Mouse (Mus musculus) limb, embryonic 14.5 days (tissue): Measurements from ENCODE around the gene Cdc16. TPM values are rescaled to one million over a fixed set of nuclear protein-coding genes. Genes with fewer than 3 reads are reported as not detected.

Source experiments
- ATAC-seq: fragments of 200-750 bp; cut with Nextera tagmentation; 2 replicates; pipeline ENCODE4 v1.8.0; 2017; ENCODE audit warnings: low read depth, moderate number of reproducible peaks, moderate TSS enrichment; ENCODE audit not compliant: low FRiP score
- DNase-seq: peaks from one replicate; pipeline ENCODE4 v3.0.0-alpha.2; 2015; ENCODE audit warnings: low spot score
- H3K27ac ChIP-seq: fragments of 300-500 bp; sonication (generic); replicated peaks from 2 replicates; pipeline ENCODE4 v1.5.1; 2014; ENCODE audit warnings: low read depth, mild to moderate bottlenecking, low read length, moderate library complexity, mixed read lengths
- H3K27me3 ChIP-seq: fragments of 300-500 bp; sonication (generic); 2 replicates; pipeline ENCODE4 v1.6.1; 2014; ENCODE audit warnings: low read length, mixed read lengths; ENCODE audit not compliant: control insufficient read depth, insufficient read depth
- H3K36me3 ChIP-seq: fragments of 300-500 bp; sonication (generic); 2 replicates; pipeline ENCODE4 v1.6.1; 2014; ENCODE audit warnings: mild to moderate bottlenecking, low read length, moderate library complexity, mixed read lengths; ENCODE audit not compliant: control insufficient read depth, insufficient read depth
- H3K4me1 ChIP-seq: fragments of 300-500 bp; sonication (generic); 2 replicates; pipeline ENCODE4 v1.6.1; 2014; ENCODE audit warnings: antibody characterized with exemption, low read length, mixed read lengths; ENCODE audit not compliant: control insufficient read depth, insufficient read depth
- H3K4me2 ChIP-seq: fragments of 300-500 bp; sonication (generic); replicated peaks from 2 replicates; pipeline ENCODE4 v1.6.1; 2014; ENCODE audit warnings: low read depth, mild to moderate bottlenecking, low read length, moderate library complexity; ENCODE audit not compliant: severe bottlenecking
- H3K4me3 ChIP-seq: fragments of 300-500 bp; sonication (generic); replicated peaks from 2 replicates; pipeline ENCODE4 v1.5.1; 2014; ENCODE audit warnings: low read length
- H3K9ac ChIP-seq: fragments of 300-500 bp; sonication (generic); 2 replicates; pipeline ENCODE4 v1.6.1; 2014; ENCODE audit warnings: mild to moderate bottlenecking, low read depth, low read length, moderate library complexity; ENCODE audit not compliant: severe bottlenecking
- H3K9me3 ChIP-seq: fragments of 300-500 bp; sonication (generic); 2 replicates; pipeline ENCODE4 v1.6.1; 2016; ENCODE audit warnings: low read length; ENCODE audit not compliant: control insufficient read depth
- POLR2A ChIP-seq: fragments of 200-500 bp; IDR thresholded peaks from 2 replicates; pipeline ENCODE4 v1.8.0; 2012; ENCODE audit warnings: inconsistent platforms, mild to moderate bottlenecking, moderate library complexity, borderline replicate concordance; ENCODE audit not compliant: insufficient read depth, insufficient read length; ENCODE audit errors: extremely low read depth
- WGBS: fragments of 180-500 bp; shearing (Covaris S2); extraction: QIAGEN DNeasy Blood & Tissue Kit; methylation state at CpG from one replicate; pipeline ENCODE4 v1.1.7; 2014; 5-methylcytosine and 5-hydroxymethylcytosine counted together
- polyA plus RNA-seq, 2 experiments: library from polyadenylated mRNA; depleted of rRNA in 1 of 2; stranded (reverse) in 1 of 2; unstranded in 1 of 2; fragments of >200 nt; fragmentation: Nextera tagmentation in 1 of 2; extraction: Ambion mirVana in 1 of 2; gene quantifications; 2 replicates each; pipeline versions ENCODE4 v1.2.1 to v1.2.3; 2012 to 2014

Gene Cdc16
- polyA plus RNA-seq, 2 experiments = 178 to 252 TPM

GRCm38 (mm10) chr8:13756480-13756879 is 996 bp upstream of the Cdc16 start:
- H3K9ac ChIP-seq = no peak overlapping the region
- peaks cover 12% of the 10 kb centered on the region for H3K36me3 ChIP-seq
- TF ChIP-seq POLR2A = no peak
- H3K4me1 ChIP-seq = peaks cover 21% of the 10 kb centered on the region
- no peaks in the 10 kb centered on the region for H3K9me3 ChIP-seq
- DNase-seq = no peak
- H3K27ac ChIP-seq = no peak overlapping the region
- WGBS = 69% methylated on average over 7 of the region's 7 CpGs
- H3K4me2 ChIP-seq = 0 out of 2 replicates have a peak overlapping the region, but pooled peaks have one; percentile 76
- ATAC-seq = no peak
- H3K4me3 ChIP-seq = no peak overlapping the region
- no peaks in the 10 kb centered on the region for H3K27me3 ChIP-seq

GRCm38 (mm10) chr8:13757805-13758727 is 590 bp downstream of the Cdc16 start:
- peak overlapping the region; percentile 76 for H3K4me2 ChIP-seq
- H3K36me3 ChIP-seq = peaks cover 26% of the 10 kb centered on the region
- H3K9me3 ChIP-seq = no peaks in the 10 kb centered on the region
- H3K9ac ChIP-seq = peak overlapping the region; percentile 93
- peak; percentile 64 for ATAC-seq
- H3K27ac ChIP-seq = peak overlapping the region; percentile 86
- peaks cover 21% of the 10 kb centered on the region for H3K4me1 ChIP-seq
- DNase-seq = peak; percentile 71
- WGBS = 2% methylated on average over 37 of the region's 38 CpGs
- H3K27me3 ChIP-seq = no peaks in the 10 kb centered on the region
- TF ChIP-seq POLR2A = no peak
- H3K4me3 ChIP-seq = peak overlapping the region; percentile 99

GRCm38 (mm10) chr8:13769206-13769605 is 11.7 kb downstream of the Cdc16 start:
- 83% methylated on average over 11 of the region's 11 CpGs for WGBS
- no peak overlapping the region for H3K9ac ChIP-seq
- no peaks in the 10 kb centered on the region for H3K9me3 ChIP-seq
- H3K36me3 ChIP-seq = peaks cover 95% of the 10 kb centered on the region
- ATAC-seq (no peak), DNase-seq (no peak)
- no peak for TF ChIP-seq POLR2A
- no peak overlapping the region for H3K27ac ChIP-seq
- H3K4me3 ChIP-seq = no peak overlapping the region
- H3K27me3 ChIP-seq = no peaks in the 10 kb centered on the region
- no peaks in the 10 kb centered on the region for H3K4me1 ChIP-seq
- H3K4me2 ChIP-seq = no peak overlapping the region

GRCm38 (mm10) chr8:13780536-13780935 is 23.1 kb downstream of the Cdc16 start:
- no peak overlapping the region for H3K4me2 ChIP-seq
- H3K4me3 ChIP-seq = no peak overlapping the region
- no peak for DNase-seq
- ATAC-seq = no peak
- no peaks in the 10 kb centered on the region for H3K27me3 ChIP-seq
- H3K4me1 ChIP-seq = peaks cover 3% of the 10 kb centered on the region; the same call in 1 of the 2 replicates
- TF ChIP-seq POLR2A = no peak
- WGBS = 86% methylated on average over 3 of the region's 3 CpGs
- no peak overlapping the region for H3K9ac ChIP-seq
- no peak overlapping the region for H3K27ac ChIP-seq
- no peaks in the 10 kb centered on the region for H3K9me3 ChIP-seq
- H3K36me3 ChIP-seq = peaks cover 64% of the 10 kb centered on the region

- WGBS = 0% methylated on average over 40 of the region's 47 CpGs
- ATAC-seq = peak; percentile 94
- H3K9ac ChIP-seq = peak within 1 kb of the TSS; percentile 98
- H3K9me3 ChIP-seq = no peaks in the 10 kb centered on the region
- peak; percentile 75; the same call in 1 of the 2 replicates for TF ChIP-seq POLR2A
- no peaks in the 10 kb centered on the region for H3K27me3 ChIP-seq
- H3K4me1 ChIP-seq = peaks cover 8% of the 10 kb centered on the region
- H3K4me2 ChIP-seq = peak within 1 kb of the TSS; percentile 83
- H3K27ac ChIP-seq = peak within 1 kb of the TSS; percentile 99
- peak; percentile 96 for DNase-seq
- peak within 1 kb of the TSS; percentile 71 for H3K4me3 ChIP-seq
- H3K36me3 ChIP-seq = peaks cover 37% of the 10 kb centered on the region
Observed at GRCm38 (mm10) chr8:13785250-13785763, 27.8 kb downstream of the Cdc16 start, which contains the start of gene Upf3a. Gene Upf3a (plus strand): TSS chr8:13785615.
